Mouse (Mus musculus): ENCODE data around the gene Eif3l. TPM values are rescaled to one million over a fixed set of nuclear protein-coding genes. Genes with fewer than 3 reads are reported as not detected.

Eif3l gene
- total RNA-seq, 2 experiments from 2014 or later, result 140 to 156 TPM

- DNase-seq, result no peak
Observed at GRCm38 (mm10) chr15:79050160-79050845, 24.7 kb upstream of the Eif3l start.

GRCm38 (mm10) chr15:79050964-79051363 lies 24.0 kb upstream of the Eif3l start:
- no peak for DNase-seq

- no peak for DNase-seq
Observed at GRCm38 (mm10) chr15:79051461-79052360, 23.3 kb upstream of the Eif3l start.

- no peak for DNase-seq
Observed at GRCm38 (mm10) chr15:79052366-79052765, 22.6 kb upstream of the Eif3l start.

GRCm38 (mm10) chr15:79056601-79057000 lies 18.4 kb upstream of the Eif3l start:
- no peak for DNase-seq

GRCm38 (mm10) chr15:79057850-79058249 lies 17.1 kb upstream of the Eif3l start:
- DNase-seq, result no peak

GRCm38 (mm10) chr15:79060887-79061565 lies 14.0 kb upstream of the Eif3l start:
- no peak for DNase-seq

GRCm38 (mm10) chr15:79062376-79063159 lies 12.4 kb upstream of the Eif3l start, which contains the start of gene Ankrd54:
TSS of gene Ankrd54 (minus strand) at chr15:79062893.
- peak; percentile 98 for DNase-seq

GRCm38 (mm10) chr15:79063160-79063740 lies 11.7 kb upstream of the Eif3l start:
- no peak for DNase-seq

- DNase-seq, result no peak
Observed at GRCm38 (mm10) chr15:79065086-79065770, 9.8 kb upstream of the Eif3l start.

- no peak for DNase-seq
Observed at GRCm38 (mm10) chr15:79066276-79066675, 8.7 kb upstream of the Eif3l start.

- no peak for DNase-seq
Observed at GRCm38 (mm10) chr15:79067631-79068030, 7.3 kb upstream of the Eif3l start.

GRCm38 (mm10) chr15:79068416-79068815 lies 6.6 kb upstream of the Eif3l start:
- no peak for DNase-seq

- DNase-seq, result peak; percentile 25 to 61
Observed at GRCm38 (mm10) chr15:79071117-79072039, 3.6 kb upstream of the Eif3l start.

- DNase-seq, result no peak
Observed at GRCm38 (mm10) chr15:79073752-79074151, 1.2 kb upstream of the Eif3l start.

- no peak for DNase-seq
Observed at GRCm38 (mm10) chr15:79074446-79074845, 533 bp upstream of the Eif3l start.

GRCm38 (mm10) chr15:79075658-79076365 lies 833 bp downstream of the Eif3l start:
- no peak for DNase-seq

GRCm38 (mm10) chr15:79079567-79079966 lies 4.6 kb downstream of the Eif3l start:
- DNase-seq, result no peak

- no peak for DNase-seq
Observed at GRCm38 (mm10) chr15:79092284-79092683, 17.3 kb downstream of the Eif3l start.

Measured in adrenal gland, postnatal 36 days (tissue).